Mouse (Mus musculus) midbrain, embryonic 14.5 days (tissue): Measurements from ENCODE around the gene Eefsec. TPM values are rescaled to one million over a fixed set of nuclear protein-coding genes. Genes with fewer than 3 reads are reported as not detected.

ENCODE experiments used
- ATAC-seq: fragments of 200-750 bp; cut with Nextera tagmentation; 2 replicates; pipeline ENCODE4 v1.8.0; 2017; ENCODE audit warnings: moderate number of reproducible peaks, moderate library complexity; ENCODE audit not compliant: low FRiP score, low TSS enrichment
- DNase-seq: peaks from one replicate; pipeline ENCODE4 v3.0.0-alpha.2; 2015
- H3K27ac ChIP-seq: fragments of 300-500 bp; sonication (generic); replicated peaks from 2 replicates; pipeline ENCODE4 v1.5.1; 2014; ENCODE audit warnings: mild to moderate bottlenecking, low read depth, low read length, moderate library complexity
- H3K27me3 ChIP-seq: fragments of 300-500 bp; sonication (generic); 2 replicates; pipeline ENCODE4 v1.6.1; 2014; ENCODE audit warnings: low read length, control low read depth, mixed read lengths; ENCODE audit not compliant: control insufficient read depth, insufficient read depth
- H3K36me3 ChIP-seq: fragments of 300-500 bp; sonication (generic); 2 replicates; pipeline ENCODE4 v1.6.1; 2014; ENCODE audit warnings: low read length, control low read depth; ENCODE audit not compliant: control insufficient read depth, insufficient read depth
- H3K4me1 ChIP-seq: fragments of 300-500 bp; sonication (generic); 2 replicates; pipeline ENCODE4 v1.6.1; 2014; ENCODE audit warnings: mild to moderate bottlenecking, antibody characterized with exemption, low read length, control low read depth; ENCODE audit not compliant: control insufficient read depth, insufficient read depth
- H3K4me2 ChIP-seq: fragments of 300-500 bp; sonication (generic); 2 replicates; pipeline ENCODE4 v1.6.1; 2014; ENCODE audit warnings: mild to moderate bottlenecking, low read length, moderate library complexity
- H3K4me3 ChIP-seq: fragments of 300-500 bp; sonication (generic); replicated peaks from 2 replicates; pipeline ENCODE4 v1.5.1; 2014; ENCODE audit warnings: low read depth, low read length
- H3K9ac ChIP-seq: fragments of 300-500 bp; sonication (generic); replicated peaks from 2 replicates; pipeline ENCODE4 v1.6.1; 2014; ENCODE audit warnings: mild to moderate bottlenecking, low read length, moderate library complexity
- H3K9me3 ChIP-seq: fragments of 300-500 bp; sonication (generic); 2 replicates; pipeline ENCODE4 v1.6.1; 2016; ENCODE audit warnings: low read length, control low read depth, mixed read lengths; ENCODE audit not compliant: control insufficient read depth
- WGBS: fragments of 180-500 bp; shearing (Covaris S2); extraction: QIAGEN DNeasy Blood & Tissue Kit; methylation state at CpG from one replicate; pipeline ENCODE4 v1.1.7; 2014; 5-methylcytosine and 5-hydroxymethylcytosine counted together
- polyA plus RNA-seq: library from polyadenylated mRNA; unstranded; fragments of >200 nt; fragmentation: Nextera tagmentation; extraction: Ambion mirVana; gene quantifications from 2 replicates; pipeline ENCODE4 v1.2.1, GENCODE M21; 2014

The Eefsec gene
- polyA plus RNA-seq, 1 experiment from 2014 or later, result 28.0 TPM

- WGBS, result 79% methylated on average over 4 of the region's 4 CpGs
- no peak for DNase-seq
Measured at GRCm38 (mm10) chr6:88216199-88216598, 230.1 kb downstream of the Eefsec start.

GRCm38 (mm10) chr6:88215797-88216196 is 230.5 kb downstream of the Eefsec start:
- no peaks in the 10 kb centered on the region for H3K27me3 ChIP-seq
- no peak overlapping the region for H3K4me2 ChIP-seq
- ATAC-seq (no peak), DNase-seq (no peak)
- no peak overlapping the region for H3K9ac ChIP-seq
- no peak overlapping the region for H3K4me3 ChIP-seq
- no peaks in the 10 kb centered on the region for H3K36me3 ChIP-seq
- no peaks in the 10 kb centered on the region for H3K4me1 ChIP-seq
- H3K27ac ChIP-seq, result no peak overlapping the region
- no peaks in the 10 kb centered on the region for H3K9me3 ChIP-seq
- WGBS, result 32% methylated on average over 6 of the region's 6 CpGs

More at GRCm38 (mm10) chr6:88216199-88216598, 230.1 kb downstream of the Eefsec start:
- no peaks in the 10 kb centered on the region for H3K36me3 ChIP-seq
- ATAC-seq, result no peak
- H3K4me3 ChIP-seq, result no peak overlapping the region
- H3K27me3 ChIP-seq, result no peaks in the 10 kb centered on the region
- H3K9me3 ChIP-seq, result no peaks in the 10 kb centered on the region
- no peak overlapping the region for H3K4me2 ChIP-seq
- no peak overlapping the region for H3K9ac ChIP-seq
- H3K27ac ChIP-seq, result no peak overlapping the region
- H3K4me1 ChIP-seq, result no peaks in the 10 kb centered on the region

GRCm38 (mm10) chr6:88210182-88210581 is 236.2 kb downstream of the Eefsec start:
- Histone ChIP-seq H3K27ac (no peak overlapping the region), H3K27me3 (peaks cover 23% of the 10 kb centered on the region), H3K4me2 (no peak overlapping the region), H3K36me3 (no peaks in the 10 kb centered on the region), H3K4me1 (no peaks in the 10 kb centered on the region), H3K4me3 (no peak overlapping the region), H3K9me3 (no peaks in the 10 kb centered on the region), H3K9ac (no peak overlapping the region)
- DNase-seq (no peak), ATAC-seq (no peak)
- 59% methylated on average over 3 of the region's 3 CpGs for WGBS

- 82% methylated on average over 5 of the region's 5 CpGs for WGBS
Measured at GRCm38 (mm10) chr6:88209453-88209852, 236.9 kb downstream of the Eefsec start.

GRCm38 (mm10) chr6:88208321-88208720 is 238.0 kb downstream of the Eefsec start:
- Histone ChIP-seq H3K4me3 (no peak overlapping the region), H3K9ac (no peak overlapping the region), H3K9me3 (no peaks in the 10 kb centered on the region), H3K27me3 (peaks cover 41% of the 10 kb centered on the region), H3K27ac (no peak overlapping the region), H3K4me1 (0 out of 2 replicates have a peak, but pooled peaks cover 5% of the 10 kb centered on the region), H3K4me2 (no peak overlapping the region), H3K36me3 (no peaks in the 10 kb centered on the region)
- DNase-seq, result no peak
- ATAC-seq, result no peak
- 92% methylated on average over 3 of the region's 3 CpGs for WGBS

More at GRCm38 (mm10) chr6:88209453-88209852, 236.9 kb downstream of the Eefsec start:
- H3K9ac ChIP-seq, result no peak overlapping the region
- no peaks in the 10 kb centered on the region for H3K9me3 ChIP-seq
- no peaks in the 10 kb centered on the region for H3K36me3 ChIP-seq
- no peak overlapping the region for H3K4me2 ChIP-seq
- ATAC-seq (no peak), DNase-seq (no peak)
- peaks cover 29% of the 10 kb centered on the region for H3K27me3 ChIP-seq
- no peak overlapping the region for H3K4me3 ChIP-seq
- H3K4me1 ChIP-seq, result 0 out of 2 replicates have a peak, but pooled peaks cover 2% of the 10 kb centered on the region
- no peak overlapping the region for H3K27ac ChIP-seq

GRCm38 (mm10) chr6:88207403-88208033 is 238.8 kb downstream of the Eefsec start:
- WGBS, result 89% methylated on average over 10 of the region's 10 CpGs
- no peak for ATAC-seq
- Histone ChIP-seq H3K9ac (no peak overlapping the region), H3K27me3 (peaks cover 43% of the 10 kb centered on the region), H3K27ac (no peak overlapping the region), H3K9me3 (no peaks in the 10 kb centered on the region), H3K36me3 (no peaks in the 10 kb centered on the region), H3K4me1 (0 out of 2 replicates have a peak, but pooled peaks cover 5% of the 10 kb centered on the region), H3K4me2 (no peak overlapping the region), H3K4me3 (no peak overlapping the region)
- DNase-seq, result no peak

Other genes starting within 250 kb of the Eefsec start
- gene Dnajb8, start 224.3 kb downstream of the Eefsec start, polyA plus RNA-seq, result not detected in 2 replicates
- 94.7 and 98.4 TPM in 2 replicates for gene Ruvbl1, start 18.9 kb upstream of the Eefsec start, polyA plus RNA-seq
- 136 and 157 TPM in 2 replicates for gene Sec61a1, start 72.4 kb upstream of the Eefsec start, polyA plus RNA-seq
- 0.33 and 0.78 TPM in 2 replicates for gene Kbtbd12, start 191.4 kb upstream of the Eefsec start, polyA plus RNA-seq